30 mouse cellular contexts compared by ENCODE assay signal in the genomic region with DNA sequence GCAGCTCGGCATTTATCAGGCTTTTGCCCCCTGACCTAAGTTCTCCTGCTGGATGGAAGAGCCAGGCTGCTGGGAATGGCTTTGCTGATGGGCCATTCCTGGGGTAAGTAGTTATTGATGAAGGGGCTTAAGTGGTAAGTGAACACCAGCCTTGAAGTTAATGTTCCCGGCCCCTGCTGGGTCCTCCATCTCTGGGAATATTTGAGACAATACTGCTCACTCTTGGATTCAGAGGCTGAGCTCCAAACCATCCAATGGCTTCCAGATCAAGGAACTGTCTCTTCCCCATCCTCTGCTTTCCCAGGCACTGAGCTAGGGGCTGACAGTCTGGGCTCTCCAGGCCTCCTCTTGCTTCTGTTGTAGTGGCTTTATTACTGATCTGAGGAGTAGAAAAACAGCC.
DNase-seq lines count a peak whose midpoint lies in the region; ATAC-seq and TF ChIP-seq lines count a peak whose summit lies in the region.
"Had no signal": no experiment of that assay in that cellular context is flagged by ENCODE, and none has a peak within 500 bp of the region (broad histone marks: within the 10 kb centered on the region; RNA-seq: fewer than 3 reads in every experiment).

No protein-coding gene starts in this region.

- H3K27me3 ChIP-seq in hindbrain, embryonic 13.5 days = no peaks in the 10 kb centered on the region
- no peaks in the 10 kb centered on the region for H3K27me3 ChIP-seq in hindbrain, postnatal 0 days (ENCODE audit: insufficient read depth, low read length)
- H3K27me3 ChIP-seq in midbrain, embryonic 13.5 days = no peaks in the 10 kb centered on the region
- H3K27me3 ChIP-seq in midbrain, postnatal 0 days (ENCODE audit: insufficient read depth, low read length) = no peaks in the 10 kb centered on the region
- no peaks in the 10 kb centered on the region for H3K27me3 ChIP-seq in limb, embryonic 10.5 days (ENCODE audit: low read depth, poor library complexity, severe bottlenecking)
- H3K27me3 ChIP-seq: CH12.LX; embryonic facial prominence, embryonic 13.5 days; forebrain, embryonic 12.5 days; forebrain, embryonic 15.5 days; heart, embryonic 12.5 days; heart, embryonic 15.5 days; intestine, embryonic 15.5 days; Patski had no signal

- DNase-seq in heart, adult 11 months = peak; percentile 80
- DNase-seq in heart, adult 9 months (ENCODE audit: low spot score in 2 of 2) = no peak
- DNase-seq in hindbrain, postnatal 0 days (ENCODE audit: low spot score) = no peak
- no peak for DNase-seq in midbrain, postnatal 0 days (ENCODE audit: low spot score)
- peak; percentile 30 for DNase-seq in limb, embryonic 10.5 days (ENCODE audit: low spot score)
- no peak for DNase-seq in right cerebral cortex, postnatal 14 days
- DNase-seq: adrenal gland, postnatal 10 days; adrenal gland, postnatal 36 days; B cell, adult 2 months; cerebellum, adult 18-20 months; cerebellum, adult 9-10 months; cerebellum, postnatal 14 days; gastrocnemius, postnatal 10 days; gastrocnemius, postnatal 36 days; heart, postnatal 10 days; heart, postnatal 36 days had no signal

- H3K4me2 ChIP-seq in hindbrain, embryonic 13.5 days = no peak overlapping the region
- H3K4me2 ChIP-seq in hindbrain, postnatal 0 days (ENCODE audit: low read depth, low read length) = no peak overlapping the region
- no peak overlapping the region for H3K4me2 ChIP-seq in midbrain, embryonic 13.5 days (replicated peaks)
- H3K4me2 ChIP-seq in midbrain, postnatal 0 days (ENCODE audit: low read depth, low read length, poor library complexity, severe bottlenecking) = no peak overlapping the region
- H3K4me2 ChIP-seq: embryonic facial prominence, embryonic 13.5 days; forebrain, embryonic 12.5 days; forebrain, embryonic 15.5 days; heart, embryonic 12.5 days; heart, embryonic 15.5 days; intestine, embryonic 15.5 days had no signal

- ATAC-seq in hindbrain, embryonic 13.5 days (ENCODE audit: low FRiP score) = no peak
- no peak for ATAC-seq in hindbrain, postnatal 0 days
- no peak for ATAC-seq in midbrain, embryonic 13.5 days
- ATAC-seq in midbrain, postnatal 0 days (ENCODE audit: low FRiP score) = no peak
- ATAC-seq: forebrain, embryonic 15.5 days; intestine, embryonic 15.5 days; Patski had no signal

- no peaks in the 10 kb centered on the region for H3K36me3 ChIP-seq in hindbrain, embryonic 13.5 days
- H3K36me3 ChIP-seq in hindbrain, postnatal 0 days (ENCODE audit: insufficient read depth, low read length) = no peaks in the 10 kb centered on the region
- no peaks in the 10 kb centered on the region for H3K36me3 ChIP-seq in midbrain, embryonic 13.5 days
- no peaks in the 10 kb centered on the region for H3K36me3 ChIP-seq in midbrain, postnatal 0 days (ENCODE audit: insufficient read depth, low read length)
- no peaks in the 10 kb centered on the region for H3K36me3 ChIP-seq in limb, embryonic 10.5 days
- H3K36me3 ChIP-seq: embryonic facial prominence, embryonic 10.5 days; embryonic facial prominence, embryonic 13.5 days; forebrain, embryonic 12.5 days; forebrain, embryonic 15.5 days; G1E; heart, embryonic 12.5 days; heart, embryonic 15.5 days; hindbrain, embryonic 10.5 days; intestine, embryonic 15.5 days had no signal

- peak overlapping the region; percentile 50; the same call in 1 of the 2 replicates for H3K27ac ChIP-seq in hindbrain, embryonic 13.5 days
- H3K27ac ChIP-seq in hindbrain, postnatal 0 days = no peak overlapping the region
- 0 out of 2 replicates have a peak overlapping the region, but pooled peaks have one; percentile 0 for H3K27ac ChIP-seq in midbrain, embryonic 13.5 days
- no peak overlapping the region for H3K27ac ChIP-seq in midbrain, postnatal 0 days (ENCODE audit: low read depth, low read length)
- no peak overlapping the region for H3K27ac ChIP-seq in limb, embryonic 10.5 days
- H3K27ac ChIP-seq: embryonic facial prominence, embryonic 10.5 days; embryonic facial prominence, embryonic 13.5 days; forebrain, embryonic 12.5 days; forebrain, embryonic 15.5 days; heart, embryonic 15.5 days; intestine, embryonic 15.5 days had no signal

- 34% methylated on average over 2 of the region's 2 CpGs for WGBS in hindbrain, embryonic 13.5 days
- 42% methylated on average over 2 of the region's 2 CpGs for WGBS in hindbrain, postnatal 0 days
- 19% methylated on average over 2 of the region's 2 CpGs for WGBS in midbrain, embryonic 13.5 days
- 30% methylated on average over 2 of the region's 2 CpGs for WGBS in midbrain, postnatal 0 days
- 28% methylated on average over 2 of the region's 2 CpGs for WGBS in limb, embryonic 10.5 days

- no peak overlapping the region for H3K9ac ChIP-seq in hindbrain, embryonic 13.5 days
- H3K9ac ChIP-seq in hindbrain, postnatal 0 days (replicated peaks; ENCODE audit: low read length) = no peak overlapping the region
- H3K9ac ChIP-seq in midbrain, embryonic 13.5 days (replicated peaks) = no peak overlapping the region
- no peak overlapping the region for H3K9ac ChIP-seq in midbrain, postnatal 0 days (replicated peaks; ENCODE audit: low read length, poor library complexity, severe bottlenecking)
- H3K9ac ChIP-seq: embryonic facial prominence, embryonic 13.5 days; forebrain, embryonic 12.5 days; forebrain, embryonic 15.5 days; heart, embryonic 12.5 days; heart, embryonic 15.5 days; intestine, embryonic 15.5 days had no signal

- H3K9me3 ChIP-seq in hindbrain, embryonic 13.5 days = no peaks in the 10 kb centered on the region
- no peaks in the 10 kb centered on the region for H3K9me3 ChIP-seq in hindbrain, postnatal 0 days (ENCODE audit: low read length)
- no peaks in the 10 kb centered on the region for H3K9me3 ChIP-seq in midbrain, embryonic 13.5 days
- no peaks in the 10 kb centered on the region for H3K9me3 ChIP-seq in midbrain, postnatal 0 days (ENCODE audit: low read length)
- H3K9me3 ChIP-seq in limb, embryonic 10.5 days (replicated peaks) = no peaks in the 10 kb centered on the region
- H3K9me3 ChIP-seq: embryonic facial prominence, embryonic 10.5 days; embryonic facial prominence, embryonic 13.5 days; forebrain, embryonic 12.5 days; forebrain, embryonic 15.5 days; G1E; heart, embryonic 12.5 days; heart, embryonic 15.5 days; hindbrain, embryonic 10.5 days; intestine, embryonic 15.5 days had no signal

- no peak overlapping the region for H3K4me3 ChIP-seq in hindbrain, embryonic 13.5 days
- H3K4me3 ChIP-seq in hindbrain, postnatal 0 days (ENCODE audit: low read length) = no peak overlapping the region
- no peak overlapping the region for H3K4me3 ChIP-seq in midbrain, embryonic 13.5 days (replicated peaks)
- no peak overlapping the region for H3K4me3 ChIP-seq in midbrain, postnatal 0 days (ENCODE audit: low read depth, low read length)
- H3K4me3 ChIP-seq in limb, embryonic 10.5 days = no peak overlapping the region
- H3K4me3 ChIP-seq: embryonic facial prominence, embryonic 10.5 days; embryonic facial prominence, embryonic 13.5 days; erythroblast, embryonic 14.5 days; forebrain, embryonic 12.5 days; forebrain, embryonic 15.5 days; heart, embryonic 12.5 days; heart, embryonic 15.5 days; hindbrain, embryonic 10.5 days; intestine, embryonic 15.5 days had no signal

- H3K4me1 ChIP-seq in hindbrain, embryonic 13.5 days (replicated peaks) = peaks cover 8% of the 10 kb centered on the region; the same call in 1 of the 2 replicates
- H3K4me1 ChIP-seq in hindbrain, postnatal 0 days (ENCODE audit: insufficient read depth, low read length) = no peaks in the 10 kb centered on the region
- peaks cover under 1% of the 10 kb centered on the region; the same call in 1 of the 2 replicates for H3K4me1 ChIP-seq in midbrain, embryonic 13.5 days (replicated peaks)
- H3K4me1 ChIP-seq in midbrain, postnatal 0 days (ENCODE audit: insufficient read depth, low read length) = no peaks in the 10 kb centered on the region
- H3K4me1 ChIP-seq in limb, embryonic 10.5 days = peaks cover 33% of the 10 kb centered on the region
- H3K4me1 ChIP-seq: forebrain, embryonic 15.5 days; intestine, embryonic 15.5 days had no signal

- TF ChIP-seq CTCF in hindbrain, postnatal 0 days (IDR thresholded peaks at IDR 0.05; ENCODE audit: low read depth) = no peak
- no peak for TF ChIP-seq CTCF in midbrain, postnatal 0 days (IDR thresholded peaks at IDR 0.05)

Comparison
In these comparisons a context has a peak if more than half of its experiments do, and no peak if none do; other contexts are left out.
1. DNase-seq: peak in heart, adult 11 months (single experiment) and limb, embryonic 10.5 days (single experiment); none in heart, adult 9 months (0 of 2), hindbrain, postnatal 0 days (single experiment), midbrain, postnatal 0 days (single experiment) and right cerebral cortex, postnatal 14 days (single experiment).
2. H3K27ac ChIP-seq: peak in hindbrain, embryonic 13.5 days (single experiment) and midbrain, embryonic 13.5 days (single experiment); none in hindbrain, postnatal 0 days (single experiment), midbrain, postnatal 0 days (single experiment) and limb, embryonic 10.5 days (single experiment).